Mouse (Mus musculus): ENCODE data around the gene Sgcb. TPM values are rescaled to one million over a fixed set of nuclear protein-coding genes. Genes with fewer than 3 reads are reported as not detected.
"Not testable (repeated sequence)": the region's sequence is repeated elsewhere in the genome, so short reads cannot be mapped to it uniquely, and the experiment has no call there.

The Sgcb gene
- total and polyA plus RNA-seq, 3 experiments = 4.4 to 22.3 (median 21.0) TPM

- peak; percentile 70 for DNase-seq
Observed at GRCm38 (mm10) chr5:73633141-73633540, 14.4 kb downstream of the Sgcb start.

- no peak for DNase-seq
Observed at GRCm38 (mm10) chr5:73632291-73632690, 15.3 kb downstream of the Sgcb start, which contains the start of gene Lrrc66. TSS of gene Lrrc66 (minus strand) at chr5:73632526.

- no peak for DNase-seq
Observed at GRCm38 (mm10) chr5:73631001-73631558, 16.5 kb downstream of the Sgcb start.

GRCm38 (mm10) chr5:73630141-73630540 lies 17.4 kb downstream of the Sgcb start:
- no peak for DNase-seq

DNA sequence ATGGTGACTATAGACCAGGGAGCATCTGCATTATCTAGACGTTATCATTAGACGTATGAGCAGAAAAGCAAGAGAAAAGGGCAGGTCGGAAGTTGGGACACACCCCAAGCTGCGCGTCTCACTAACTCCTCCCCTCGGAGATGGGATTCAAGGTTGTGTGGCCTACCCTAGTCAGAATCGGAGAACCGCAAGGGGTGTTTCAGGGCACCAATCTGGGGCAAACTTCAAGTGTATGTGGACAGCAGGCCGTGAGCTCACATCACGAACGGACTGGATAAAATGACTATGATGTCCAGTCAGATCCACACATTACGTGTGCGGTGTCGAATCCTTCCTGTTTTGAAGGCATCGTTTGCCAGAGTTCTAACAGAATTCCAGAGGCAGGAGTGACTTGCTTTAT lies 19.6 kb downstream of the Sgcb start:
- no peak for DNase-seq

DNA sequence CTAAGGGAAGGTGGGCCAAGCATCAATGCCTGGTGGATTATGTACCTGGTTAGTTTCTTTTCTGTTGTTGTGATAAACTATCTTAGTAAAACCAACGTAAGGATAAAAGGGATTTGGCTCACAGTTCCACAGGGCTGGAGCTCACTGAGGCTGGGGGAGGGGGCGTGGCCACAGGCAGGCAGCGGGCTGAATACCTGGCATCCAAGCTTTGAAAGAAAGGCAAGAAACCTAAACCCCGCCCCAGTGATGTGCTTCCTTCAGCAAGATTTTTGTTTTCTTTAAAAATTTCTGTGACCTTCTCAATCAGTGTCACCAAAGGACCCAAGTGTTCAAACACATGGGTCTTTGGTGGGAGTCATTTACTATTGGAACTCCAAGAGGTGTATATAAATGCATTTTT lies 20.0 kb downstream of the Sgcb start:
- no peak for DNase-seq

DNA sequence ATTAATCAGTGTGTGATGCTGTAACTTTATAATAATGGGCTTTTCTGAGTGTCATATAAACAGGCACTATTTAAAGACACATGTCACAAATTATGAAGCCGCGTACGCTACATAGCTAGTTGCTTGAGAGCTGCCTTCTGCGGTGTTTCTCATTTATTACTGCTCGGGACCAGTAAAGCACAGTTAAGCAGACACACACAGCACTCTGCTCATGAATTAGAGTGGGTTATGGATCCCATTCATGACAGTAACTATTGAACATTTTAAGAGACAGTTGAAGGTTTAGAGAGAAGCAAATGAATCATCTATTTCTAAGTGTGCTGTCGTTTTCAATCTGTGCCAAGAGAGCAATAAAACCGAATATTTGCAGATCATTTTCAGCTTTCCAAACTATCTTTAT lies 20.7 kb downstream of the Sgcb start:
- no peak for DNase-seq

DNA sequence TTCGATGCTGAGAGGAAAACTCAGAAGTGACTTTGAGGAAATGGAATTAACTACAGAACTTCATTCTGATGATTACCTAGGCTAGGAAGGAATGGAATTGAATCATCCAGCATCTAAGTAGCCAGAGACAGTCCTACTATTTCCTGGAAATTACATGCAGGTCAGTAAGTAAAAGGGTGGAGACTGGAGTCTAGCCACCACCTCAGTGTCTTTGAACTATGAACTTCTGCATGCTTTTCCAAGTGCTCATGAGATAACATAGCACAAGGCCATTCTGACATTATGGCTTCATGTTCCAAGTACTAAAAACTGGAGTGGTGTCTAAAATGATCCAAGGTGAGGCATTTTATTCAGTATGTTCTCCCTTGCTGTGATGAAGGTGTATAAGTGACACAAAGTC lies 22.1 kb downstream of the Sgcb start:
- peak; percentile 33 for DNase-seq

DNA sequence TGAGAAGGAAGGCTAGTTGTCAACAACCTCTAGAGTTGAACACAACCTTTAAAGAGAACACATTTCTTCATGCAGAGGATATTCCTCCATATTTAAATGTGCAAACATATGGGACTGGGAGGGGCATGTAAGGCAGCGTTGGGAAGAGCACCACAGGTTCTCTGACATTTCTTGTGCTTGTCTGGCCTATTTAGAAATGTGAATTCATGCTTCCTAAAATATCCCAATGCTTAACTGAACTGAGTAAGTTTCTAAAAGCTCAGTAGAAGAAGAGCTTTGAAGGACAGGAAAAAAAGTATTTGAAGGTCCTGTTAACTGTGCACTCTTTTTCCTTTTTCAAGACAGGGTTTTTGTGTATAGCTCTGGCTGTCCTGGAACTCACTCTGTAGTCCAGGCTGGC lies 28.6 kb downstream of the Sgcb start:
- DNase-seq = no peak

DNA sequence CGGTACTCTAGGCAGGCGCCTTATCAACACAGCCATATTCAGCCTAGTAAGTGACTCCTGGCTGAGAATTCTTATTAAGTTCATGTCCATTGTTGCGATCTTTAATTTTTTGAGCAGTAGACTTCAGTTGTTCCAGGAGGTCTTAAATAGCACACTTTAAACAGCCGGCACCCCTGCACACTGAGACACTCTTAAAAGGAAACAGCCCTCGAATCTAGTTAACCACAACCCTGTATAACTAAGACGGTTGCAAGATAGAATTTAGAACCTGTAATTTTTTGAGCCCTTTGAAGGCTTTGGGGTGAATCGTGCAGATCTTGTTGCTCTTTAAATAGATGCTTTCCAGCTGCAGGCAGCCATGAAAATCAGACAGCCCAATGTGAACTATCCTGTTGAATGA lies 32.4 kb downstream of the Sgcb start:
- no peak for DNase-seq

GRCm38 (mm10) chr5:73613296-73613695 lies 34.3 kb downstream of the Sgcb start:
- DNase-seq = no peak

GRCm38 (mm10) chr5:73611071-73611470 lies 36.5 kb downstream of the Sgcb start:
- no peak for DNase-seq

DNA sequence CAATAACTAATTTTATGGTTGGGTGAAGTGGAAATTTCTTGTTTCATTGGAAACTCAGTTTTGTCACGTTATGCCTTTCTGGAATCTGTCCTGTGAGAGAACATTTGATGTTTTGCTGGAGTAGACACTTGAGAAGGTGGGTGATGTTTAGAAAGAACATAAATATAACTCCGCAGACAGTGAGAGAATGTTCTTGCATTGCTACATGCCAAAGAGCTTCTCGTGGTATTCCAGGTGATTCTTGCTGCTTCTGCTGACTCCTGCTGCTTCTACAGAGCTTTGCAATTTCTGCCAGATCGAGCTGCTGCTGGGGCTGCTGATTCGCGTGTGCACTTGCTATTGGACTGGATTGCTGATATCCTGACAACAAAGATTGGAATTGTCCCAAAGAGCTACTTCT lies 42.6 kb downstream of the Sgcb start:
- no peak for DNase-seq

DNA sequence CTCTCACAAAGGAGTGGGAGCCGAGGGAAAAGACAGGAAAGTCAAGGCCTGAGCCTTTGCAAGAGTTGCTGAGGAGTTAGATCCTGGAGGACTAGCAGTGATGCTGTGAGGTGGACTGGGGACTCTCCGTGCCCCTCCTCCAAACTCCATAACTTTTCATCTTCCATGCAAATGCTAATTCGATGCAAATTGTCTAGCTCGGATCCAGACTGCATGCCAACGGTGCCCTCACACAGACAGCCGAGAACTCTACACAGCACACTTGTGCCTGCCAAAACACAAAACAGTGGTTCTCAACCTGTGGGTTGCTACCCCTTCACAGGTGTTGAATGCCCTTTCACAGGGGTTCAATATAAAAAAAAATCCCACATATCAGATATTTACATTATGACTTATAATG lies 43.0 kb downstream of the Sgcb start:
- DNase-seq = no peak

- DNase-seq = no peak
Observed at GRCm38 (mm10) chr5:73602865-73603264, 44.7 kb downstream of the Sgcb start.

GRCm38 (mm10) chr5:73601361-73601763 lies 46.2 kb downstream of the Sgcb start:
- DNase-seq = no peak

- DNase-seq = peak; percentile 73
Observed at GRCm38 (mm10) chr5:73599991-73600390, 47.6 kb downstream of the Sgcb start.

DNA sequence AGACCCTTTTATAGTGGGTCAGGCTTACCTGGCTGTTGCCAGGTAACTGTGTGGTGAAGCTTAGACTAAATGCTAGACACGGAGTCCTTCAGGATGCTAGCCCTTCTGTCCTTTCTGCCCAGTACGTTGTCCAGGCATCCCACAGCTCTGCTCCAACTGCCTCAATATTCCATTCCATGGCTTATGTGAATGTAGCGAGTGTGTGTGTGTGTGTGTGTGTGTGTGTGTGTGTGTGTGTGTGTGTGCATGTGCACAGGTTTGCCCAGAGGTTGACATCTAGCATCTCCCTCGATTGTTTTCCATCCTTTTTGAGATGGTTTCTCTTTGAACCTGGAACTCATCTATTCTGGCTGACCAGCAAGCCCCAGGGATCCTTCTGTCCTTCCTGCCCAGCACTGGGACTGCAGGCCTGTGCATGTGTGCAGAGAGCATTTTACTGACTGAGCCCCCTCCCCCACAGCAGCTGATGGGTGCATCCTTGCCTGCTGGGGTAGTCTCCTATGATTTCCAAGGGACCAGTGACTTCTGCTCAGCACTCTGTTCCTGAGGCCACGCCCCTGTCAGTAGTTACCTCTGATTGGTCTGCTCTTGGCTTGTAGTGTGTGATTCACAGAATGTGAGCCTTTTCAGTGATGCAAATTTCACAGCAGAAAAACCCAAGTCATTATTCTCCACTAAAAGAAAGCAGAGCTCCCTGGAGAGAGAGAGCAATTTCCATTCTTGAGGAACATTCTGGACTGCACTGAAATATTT lies 48.5 kb downstream of the Sgcb start:
- peak; percentile 35 for DNase-seq

DNA sequence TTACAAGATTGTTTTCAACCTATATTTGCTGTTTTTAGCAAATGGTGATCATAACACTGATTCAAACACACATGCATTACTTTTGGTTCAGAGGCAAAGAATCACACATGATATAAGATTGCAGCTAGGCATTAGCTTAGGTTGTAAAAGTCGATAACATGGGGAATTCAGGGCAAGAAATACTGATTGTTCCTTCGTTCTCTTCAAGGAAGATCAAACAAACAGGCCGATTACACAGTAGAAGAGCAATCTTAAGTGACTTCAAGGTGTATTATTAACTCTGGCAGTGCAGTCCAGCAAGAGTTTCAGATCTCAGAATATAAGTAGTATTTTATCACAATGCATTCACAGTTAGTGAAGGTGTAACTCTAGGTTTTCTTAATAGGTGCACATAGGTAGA lies 60.5 kb downstream of the Sgcb start:
- DNase-seq = no peak

- DNase-seq = no peak
Observed at GRCm38 (mm10) chr5:73586597-73586996, 61.0 kb downstream of the Sgcb start.

DNA sequence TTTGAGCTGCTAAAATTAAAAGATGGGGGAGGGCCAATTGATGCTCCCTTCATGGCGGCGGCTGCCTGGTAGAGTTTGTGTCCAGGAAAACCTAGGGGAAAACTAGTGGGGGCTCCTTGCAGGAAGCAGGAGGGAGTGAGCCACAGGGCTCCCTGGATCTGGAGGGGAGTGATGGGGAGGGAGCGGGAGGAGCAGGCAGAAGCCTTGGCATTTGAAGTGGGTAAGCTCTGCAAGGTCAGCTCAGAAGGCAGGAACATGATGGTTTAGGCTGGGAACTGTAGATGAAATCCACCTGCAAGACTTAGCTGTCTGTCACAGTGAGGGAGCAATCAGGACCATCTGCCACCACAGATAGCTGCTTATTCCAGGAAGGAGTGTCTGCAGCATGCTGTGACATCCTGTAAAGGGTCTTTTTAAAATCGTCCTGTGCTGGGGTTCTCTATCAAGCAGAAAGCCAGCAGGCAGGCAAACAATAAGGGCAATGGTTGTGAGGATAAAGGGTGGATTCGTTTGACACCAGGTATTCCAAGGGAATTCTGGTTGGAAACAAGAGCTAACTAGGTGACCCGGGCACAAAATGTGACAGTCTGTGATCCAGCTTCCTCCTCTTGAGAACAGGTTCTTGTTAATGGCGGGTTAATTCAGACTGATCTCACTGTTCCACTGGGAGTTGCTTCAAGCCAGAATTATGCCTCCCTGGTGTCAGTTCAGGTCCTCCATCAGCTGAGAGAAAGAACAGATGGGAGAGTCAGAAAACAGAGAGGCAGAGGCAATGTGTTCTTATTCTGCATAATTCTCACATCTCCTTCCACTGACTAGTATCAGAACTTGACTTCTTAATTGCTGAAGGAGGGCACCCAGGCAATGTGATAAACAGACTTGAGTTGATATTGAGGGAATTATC lies 62.1 kb downstream of the Sgcb start:
- peak; percentile 83 for DNase-seq

- not testable (repeated sequence) for DNase-seq
Observed at GRCm38 (mm10) chr5:73584011-73584410, 63.6 kb downstream of the Sgcb start.

Measured in adrenal gland, adult 2 months (tissue).